Mouse (Mus musculus) urinary bladder, postnatal 14 days (tissue): Measurements from ENCODE around the gene Rere.

ENCODE experiments used
- DNase-seq: peaks from one replicate; pipeline ENCODE4 v3.0.0; 2021; ENCODE audit warnings: low spot score

The Rere gene

DNA sequence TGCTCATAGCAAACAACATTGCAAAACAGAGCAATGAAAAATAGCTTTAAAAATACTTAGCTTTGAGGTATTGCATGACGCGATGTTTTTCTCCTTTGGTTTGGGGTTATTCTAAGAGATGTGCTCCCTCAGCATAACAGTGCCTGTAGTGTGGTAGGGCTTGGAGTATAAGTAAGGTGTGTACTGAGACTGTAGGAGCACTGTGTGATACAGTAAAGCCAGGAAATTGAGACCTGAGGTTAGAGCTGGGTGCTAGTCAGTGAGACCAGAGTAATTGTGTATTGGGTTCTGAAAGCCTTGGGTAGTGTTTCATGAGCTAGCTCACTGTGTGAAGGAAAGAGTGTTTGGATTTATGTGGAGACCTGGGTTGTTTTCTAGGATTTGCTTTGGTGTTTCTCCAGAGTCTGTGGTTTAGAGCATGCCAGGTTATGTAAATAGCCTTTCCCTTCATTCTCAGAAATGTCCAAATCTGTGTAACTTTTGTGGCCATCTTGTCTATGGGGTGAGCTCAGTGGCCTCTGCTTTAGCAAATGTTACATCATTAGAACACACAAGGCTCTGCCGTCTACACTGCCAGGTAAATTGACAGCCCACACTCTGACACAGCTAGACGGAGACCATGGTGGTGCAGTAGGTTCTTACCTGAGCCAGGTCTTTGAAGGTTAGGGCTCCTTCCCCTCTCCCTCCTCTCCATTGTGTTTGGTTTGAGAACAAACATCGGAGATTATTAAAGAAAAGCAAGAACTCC is 152.6 kb downstream of the Rere start:
- no peak for DNase-seq

GRCm38 (mm10) chr4:150435590-150435989 is 154.1 kb downstream of the Rere start:
- no peak for DNase-seq

GRCm38 (mm10) chr4:150438621-150439020 is 157.2 kb downstream of the Rere start:
- no peak for DNase-seq

GRCm38 (mm10) chr4:150441931-150442330 is 160.5 kb downstream of the Rere start:
- no peak for DNase-seq

- DNase-seq = no peak
These were observed 162.6 kb downstream of the Rere start for GRCm38 (mm10) chr4:150444068-150444467.

- DNase-seq = no peak
These were observed 165.2 kb downstream of the Rere start for GRCm38 (mm10) chr4:150446617-150447016.

GRCm38 (mm10) chr4:150447517-150447916 is 166.1 kb downstream of the Rere start:
- DNase-seq = no peak

- DNase-seq = no peak
These were observed 167.0 kb downstream of the Rere start for GRCm38 (mm10) chr4:150448433-150448832.

- DNase-seq = no peak
These were observed 168.7 kb downstream of the Rere start for GRCm38 (mm10) chr4:150450081-150450691.

GRCm38 (mm10) chr4:150452155-150452847 is 170.9 kb downstream of the Rere start:
- DNase-seq = no peak

DNA sequence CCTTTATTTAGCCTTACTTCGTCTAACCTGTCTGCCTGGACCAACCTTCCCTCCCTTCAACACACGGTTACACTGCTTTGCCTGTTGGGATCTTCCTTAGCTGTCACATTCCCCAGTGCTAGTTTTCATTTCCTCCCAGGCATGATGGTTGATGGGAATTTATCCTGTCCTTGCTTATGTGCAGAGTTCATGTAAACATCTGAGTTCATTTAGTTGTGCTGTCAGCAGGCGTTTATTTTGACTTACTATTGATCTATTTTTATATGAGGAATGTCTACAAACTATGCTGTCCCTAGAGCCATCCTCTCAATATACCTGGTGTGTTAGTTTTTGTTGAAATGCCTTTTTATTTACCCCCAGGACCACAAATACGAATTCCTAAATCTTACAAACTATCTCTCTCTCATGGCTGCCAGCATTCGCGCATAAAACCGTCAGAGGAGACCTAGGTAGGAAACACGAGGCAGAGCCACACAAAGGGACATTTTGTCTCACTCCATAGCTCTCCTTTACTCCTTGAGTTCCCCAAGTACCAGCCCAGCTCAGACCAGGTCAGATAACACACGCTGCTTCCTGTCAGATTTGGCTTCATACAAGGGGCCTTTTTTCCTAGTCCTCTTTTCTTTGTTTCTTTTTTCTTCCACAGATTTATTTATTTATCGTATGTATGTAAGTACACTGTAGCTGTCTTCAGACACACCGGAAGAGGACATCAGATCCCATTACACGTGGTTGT is 173.3 kb downstream of the Rere start:
- no peak for DNase-seq

DNA sequence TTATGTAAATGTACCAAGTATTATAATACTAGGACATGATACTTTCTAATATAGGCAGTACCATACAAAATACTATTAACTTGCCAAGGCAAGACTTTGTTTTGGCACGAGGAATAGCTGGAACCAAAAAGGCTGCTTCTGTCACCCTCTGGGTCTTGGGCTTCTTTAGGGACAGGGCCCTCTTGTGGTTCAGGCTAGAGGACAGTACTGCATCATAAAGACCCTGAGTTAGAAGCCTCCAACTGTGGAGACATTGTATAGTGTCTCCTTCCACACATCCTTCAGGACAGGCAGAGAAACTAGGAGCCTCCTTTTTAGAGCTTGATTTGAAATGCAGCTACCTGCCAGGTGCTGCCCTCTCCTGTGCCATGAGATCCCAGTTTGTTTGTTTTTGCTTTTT is 174.3 kb downstream of the Rere start:
- DNase-seq = no peak

DNA sequence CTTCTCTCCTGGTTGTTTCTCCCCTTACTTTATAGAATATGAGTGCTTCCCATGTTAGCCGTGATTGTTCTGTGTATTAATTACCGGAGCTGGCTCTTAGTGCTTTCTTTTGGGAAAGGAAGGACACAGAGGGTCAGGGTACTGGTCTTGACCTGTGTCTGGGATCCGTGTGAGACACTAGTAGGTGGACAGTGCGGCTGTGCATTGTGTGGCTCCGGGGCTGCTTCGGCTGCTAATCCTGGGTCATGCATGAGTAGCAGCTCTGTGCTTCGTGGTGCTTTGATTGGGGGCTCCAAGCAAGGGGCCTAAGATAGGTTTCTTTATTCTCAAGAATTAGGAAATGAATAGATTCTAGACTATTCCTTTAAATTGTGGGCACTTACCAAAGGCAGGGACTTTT is 175.0 kb downstream of the Rere start:
- DNase-seq = no peak

DNA sequence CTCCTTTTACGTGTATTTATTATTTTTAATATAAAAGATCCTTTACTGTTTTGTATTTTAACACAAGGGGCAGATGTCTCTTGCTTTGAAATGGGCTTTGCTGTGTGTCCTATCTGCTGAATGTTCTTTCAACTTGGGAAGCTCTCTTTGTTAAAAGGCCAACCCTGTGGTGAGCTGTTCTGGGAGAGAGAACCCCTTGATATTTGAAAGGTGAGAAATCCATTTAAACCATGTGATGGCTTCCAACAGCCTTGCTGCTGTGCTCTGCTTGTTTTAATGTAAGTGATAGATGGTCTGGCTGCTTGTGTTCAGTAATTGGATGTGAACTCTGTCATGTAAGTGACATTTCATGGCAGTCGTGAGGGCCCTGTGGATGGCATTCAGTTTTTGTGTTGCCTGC is 175.4 kb downstream of the Rere start:
- no peak for DNase-seq

GRCm38 (mm10) chr4:150457353-150457752 is 175.9 kb downstream of the Rere start:
- DNase-seq = no peak

DNA sequence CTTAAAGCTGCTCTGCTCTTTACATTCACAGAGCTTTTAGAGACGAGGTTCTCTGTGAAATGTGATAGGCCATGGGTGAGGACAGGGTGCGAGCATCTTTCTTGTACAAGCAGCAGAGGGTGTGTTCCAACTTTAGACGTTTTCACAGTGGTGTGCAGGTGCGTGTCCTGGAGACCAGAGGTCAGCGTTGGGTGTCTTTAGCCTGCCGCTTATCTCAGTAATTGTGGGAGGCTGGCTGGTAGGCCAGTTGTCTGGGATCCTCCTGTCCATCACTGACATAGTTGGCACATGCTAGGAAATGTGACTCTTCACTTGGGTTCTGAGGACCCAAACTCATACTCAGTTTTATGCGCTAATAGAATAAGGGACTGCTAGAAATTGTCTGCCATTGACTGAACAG is 176.3 kb downstream of the Rere start:
- no peak for DNase-seq

GRCm38 (mm10) chr4:150459022-150459794 is 177.8 kb downstream of the Rere start:
- no peak for DNase-seq

GRCm38 (mm10) chr4:150460451-150460850 is 179.0 kb downstream of the Rere start:
- no peak for DNase-seq

DNA sequence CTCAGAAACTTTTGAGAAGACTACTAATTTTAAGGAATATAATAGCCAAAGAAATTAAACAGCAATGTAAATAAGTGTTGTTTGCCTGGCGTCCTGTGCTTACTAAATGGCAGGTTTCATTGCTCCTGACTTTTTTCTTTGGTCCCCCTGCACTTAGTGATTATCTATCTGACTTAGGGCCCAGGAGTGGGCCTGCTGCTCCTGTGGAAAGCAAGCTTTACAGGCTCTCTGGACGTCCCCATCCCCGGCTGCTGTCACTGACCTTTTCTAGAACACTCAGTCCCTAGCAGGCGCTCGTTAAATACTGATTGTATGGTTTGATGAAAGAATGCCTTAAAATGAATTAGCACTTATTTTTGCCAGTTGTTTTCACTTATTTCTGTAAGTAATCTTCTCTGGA is 179.6 kb downstream of the Rere start:
- DNase-seq = no peak

GRCm38 (mm10) chr4:150461427-150462189 is 180.2 kb downstream of the Rere start:
- no peak for DNase-seq

GRCm38 (mm10) chr4:150462367-150462766 is 180.9 kb downstream of the Rere start:
- peak; percentile 59 for DNase-seq
